Mouse (Mus musculus) heart, postnatal 25 days (tissue): ENCODE results near the gene Magea4. TPM values are rescaled to one million over a fixed set of nuclear protein-coding genes. Genes with fewer than 3 reads are reported as not detected.

Source experiments
- DNase-seq: peaks from one replicate; pipeline ENCODE4 v3.0.0; 2022; ENCODE audit warnings: low spot score
- intact Hi-C: fragments of 180-260 bp; cut with DNase I; formaldehyde crosslinking; loops from one replicate; pipeline ENCODE4 v1.15.1; 2025
- microRNA-seq: library from miRNA; unstranded; fragments of <30 nt; microRNA quantifications from one replicate; pipeline ENCODE4 v1.2.0, GENCODE M21; 2022
- total RNA-seq, 2 experiments: library from RNA; stranded (reverse); gene quantifications; 2 replicates each; pipeline ENCODE4 v1.2.3; 2021

Magea4 gene
- not detected for total RNA-seq

GRCm38 (mm10) chrX:72221717-72222116, at the start of gene Magea4:
Magea4 (plus strand) TSS chrX:72222017.
- intact Hi-C loops = no loop called here
- no peak for DNase-seq

- no peak for DNase-seq
- intact Hi-C loops = no loop called here
These were observed 18.8 kb upstream of the Magea4 start for GRCm38 (mm10) chrX:72202944-72203554.

- intact Hi-C loops = no loop called here
- DNase-seq = no peak
These were observed 48.8 kb downstream of the Magea4 start for GRCm38 (mm10) chrX:72270637-72271036.

Small RNA genes lying within 50 kb of the gene (microRNA-seq; reads per million reads assigned to microRNA genes)
- 117 reads per million, percentile 59 among the genes with 10 or more reads in this experiment for gene Mir224
- gene Mir452 = not detected

Other genes starting within 250 kb of the Magea4 start
- not detected for gene Fate1, start 249.0 kb upstream of the Magea4 start, total RNA-seq
- not detected for gene Cnga2, start 230.2 kb upstream of the Magea4 start, total RNA-seq
- gene Gabre, start 52.8 kb downstream of the Magea4 start, total RNA-seq = under 1 TPM; 0.42 to 0.99 TPM
- gene Magea10, start 164.8 kb downstream of the Magea4 start, total RNA-seq = not detected